Mouse (Mus musculus): Measurements from ENCODE around the gene H2al1b. TPM values are rescaled to one million over a fixed set of nuclear protein-coding genes. Genes with fewer than 3 reads are reported as not detected.
"Not testable (repeated sequence)": the region's sequence is repeated elsewhere in the genome, so short reads cannot be mapped to it uniquely, and the experiment has no call there.

The H2al1b gene
- not detected in 2 replicates for total RNA-seq (2012; rRNA removed)

DNA sequence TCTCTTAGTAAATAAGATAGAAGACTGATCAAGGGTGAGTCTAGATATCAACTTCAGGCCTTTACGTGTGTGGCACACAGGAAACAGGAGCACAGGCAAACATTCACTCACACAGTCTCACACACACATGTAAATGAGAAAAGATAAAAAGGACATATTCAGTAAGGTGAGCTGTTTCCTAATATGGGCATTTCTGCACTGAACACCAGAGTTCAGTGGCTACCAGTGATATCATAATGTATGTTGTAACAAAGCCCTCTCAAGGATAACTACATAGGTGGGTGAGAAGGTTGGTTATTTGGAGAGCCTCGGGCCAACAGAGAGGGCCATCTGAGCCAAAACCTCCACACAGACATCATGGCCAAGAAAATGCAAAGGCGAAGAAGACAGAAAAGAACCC, at the start of gene H2al1b:
Gene H2al1b, plus strand, starts transcription at position 301 of the 400 bp plus-strand sequence.
- H3K4me3 ChIP-seq (ENCODE audit: insufficient read depth in 1 of 2, low read depth in 1 of 2, low read length in 2 of 2, poor library complexity in 1 of 2, severe bottlenecking in 1 of 2); H3K27ac ChIP-seq (ENCODE audit: insufficient read depth, low read depth, low read length, poor library complexity, severe bottlenecking); H3K36me3 ChIP-seq (ENCODE audit: control insufficient read depth, insufficient read depth, low read length, poor library complexity, severe bottlenecking); in situ Hi-C loops (cut with MboI; ENCODE audit: low sequenced_read_pairs in 2 of 2, unreplicated experiment in 2 of 2); H3K9me3 ChIP-seq (ENCODE audit: control insufficient read depth, insufficient read depth, low read depth, low read length); H3K4me1 ChIP-seq (ENCODE audit: control insufficient read depth in 2 of 2, insufficient read depth in 2 of 2, low read length in 2 of 2, poor library complexity in 1 of 2); DNase-seq (ENCODE audit: low read depth, low spot score); H3K9ac ChIP-seq (ENCODE audit: insufficient read depth, low read depth, low read length, poor library complexity, severe bottlenecking): not testable (repeated sequence)

DNA sequence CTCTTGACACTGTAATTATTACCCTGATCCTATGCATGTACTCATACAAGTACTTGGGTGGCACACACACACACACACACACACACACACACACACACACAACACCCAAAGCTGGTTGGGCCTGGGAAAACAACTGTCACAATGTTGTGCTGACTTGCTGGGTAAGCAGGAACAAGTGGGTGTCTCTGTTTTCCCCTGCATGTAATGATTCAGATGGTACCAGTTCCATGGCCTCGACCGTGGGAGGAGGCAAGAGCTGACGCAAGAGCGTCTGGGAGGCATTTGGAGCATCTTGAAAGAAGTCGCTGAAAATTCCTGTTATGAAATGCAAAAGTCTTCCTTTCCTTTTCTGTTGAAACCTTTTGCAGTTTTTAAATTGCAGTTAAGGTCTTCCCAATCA, 48.2 kb upstream of the H2al1b start:
- in situ Hi-C loops (cut with MboI; ENCODE audit: low sequenced_read_pairs in 2 of 2, unreplicated experiment in 2 of 2): no loop called here
- no peaks in the 10 kb centered on the region for H3K36me3 ChIP-seq (ENCODE audit: control insufficient read depth, insufficient read depth, low read length, poor library complexity, severe bottlenecking)
- H3K4me1 ChIP-seq (ENCODE audit: control insufficient read depth in 2 of 2, insufficient read depth in 2 of 2, low read length in 2 of 2, poor library complexity in 1 of 2): no peaks in the 10 kb centered on the region
- no peak overlapping the region for H3K4me3 ChIP-seq (ENCODE audit: insufficient read depth in 1 of 2, low read depth in 1 of 2, low read length in 2 of 2, poor library complexity in 1 of 2, severe bottlenecking in 1 of 2)
- TF ChIP-seq HCFC1 (IDR thresholded peaks at IDR 0.05; ENCODE audit: borderline replicate concordance, insufficient read depth, low read length) (no peak), CHD2 (IDR thresholded peaks at IDR 0.05; ENCODE audit: low read depth, low read length) (no peak), ZNF384 (IDR thresholded peaks at IDR 0.05; ENCODE audit: low read depth, low read length) (no peak), ZC3H11A (IDR thresholded peaks at IDR 0.05; ENCODE audit: borderline replicate concordance, low read depth, low read length) (no peak), MAFK (IDR thresholded peaks at IDR 0.05; ENCODE audit: insufficient read depth, low read depth, low read length) (no peak)
- no peak for DNase-seq (ENCODE audit: low read depth, low spot score)
- no peak overlapping the region for H3K27ac ChIP-seq (ENCODE audit: insufficient read depth, low read depth, low read length, poor library complexity, severe bottlenecking)
- no peak overlapping the region for H3K9ac ChIP-seq (ENCODE audit: insufficient read depth, low read depth, low read length, poor library complexity, severe bottlenecking)
- no peaks in the 10 kb centered on the region for H3K9me3 ChIP-seq (ENCODE audit: control insufficient read depth, insufficient read depth, low read depth, low read length)

- Histone ChIP-seq H3K27ac (ENCODE audit: insufficient read depth, low read depth, low read length, poor library complexity, severe bottlenecking) (no peak overlapping the region), H3K9me3 (ENCODE audit: control insufficient read depth, insufficient read depth, low read depth, low read length) (no peaks in the 10 kb centered on the region), H3K36me3 (ENCODE audit: control insufficient read depth, insufficient read depth, low read length, poor library complexity, severe bottlenecking) (no peaks in the 10 kb centered on the region), H3K4me3 (ENCODE audit: insufficient read depth in 1 of 2, low read depth in 1 of 2, low read length in 2 of 2, poor library complexity in 1 of 2, severe bottlenecking in 1 of 2) (no peak overlapping the region), H3K4me1 (ENCODE audit: control insufficient read depth in 2 of 2, insufficient read depth in 2 of 2, low read length in 2 of 2, poor library complexity in 1 of 2) (no peaks in the 10 kb centered on the region), H3K9ac (ENCODE audit: insufficient read depth, low read depth, low read length, poor library complexity, severe bottlenecking) (no peak overlapping the region)
- no peak for DNase-seq (ENCODE audit: low read depth, low spot score)
- no peak for TF ChIP-seq ZC3H11A (IDR thresholded peaks at IDR 0.05; ENCODE audit: borderline replicate concordance, low read depth, low read length)
- in situ Hi-C loops (cut with MboI; ENCODE audit: low sequenced_read_pairs in 2 of 2, unreplicated experiment in 2 of 2): no loop called here
Observed at GRCm38 (mm10) chrX:11254521-11255207, 47.6 kb upstream of the H2al1b start.

- no peak overlapping the region for H3K27ac ChIP-seq (ENCODE audit: insufficient read depth, low read depth, low read length, poor library complexity, severe bottlenecking)
- no peaks in the 10 kb centered on the region for H3K9me3 ChIP-seq (ENCODE audit: control insufficient read depth, insufficient read depth, low read depth, low read length)
- no peak for TF ChIP-seq MAFK (IDR thresholded peaks at IDR 0.05; ENCODE audit: insufficient read depth, low read depth, low read length)
- TF ChIP-seq HCFC1 (IDR thresholded peaks at IDR 0.05; ENCODE audit: borderline replicate concordance, insufficient read depth, low read length): no peak
- no peak for TF ChIP-seq ZC3H11A (IDR thresholded peaks at IDR 0.05; ENCODE audit: borderline replicate concordance, low read depth, low read length)
- no peak for TF ChIP-seq CHD2 (IDR thresholded peaks at IDR 0.05; ENCODE audit: low read depth, low read length)
- TF ChIP-seq ZNF384 (IDR thresholded peaks at IDR 0.05; ENCODE audit: low read depth, low read length): no peak
- H3K4me3 ChIP-seq (ENCODE audit: insufficient read depth in 1 of 2, low read depth in 1 of 2, low read length in 2 of 2, poor library complexity in 1 of 2, severe bottlenecking in 1 of 2): no peak overlapping the region
- no peaks in the 10 kb centered on the region for H3K36me3 ChIP-seq (ENCODE audit: control insufficient read depth, insufficient read depth, low read length, poor library complexity, severe bottlenecking)
- no peak for DNase-seq (ENCODE audit: low read depth, low spot score)
- no peaks in the 10 kb centered on the region for H3K4me1 ChIP-seq (ENCODE audit: control insufficient read depth in 2 of 2, insufficient read depth in 2 of 2, low read length in 2 of 2, poor library complexity in 1 of 2)
- in situ Hi-C loops (cut with MboI; ENCODE audit: low sequenced_read_pairs in 2 of 2, unreplicated experiment in 2 of 2): no loop called here
- no peak overlapping the region for H3K9ac ChIP-seq (ENCODE audit: insufficient read depth, low read depth, low read length, poor library complexity, severe bottlenecking)
Observed at GRCm38 (mm10) chrX:11255564-11256360, 46.5 kb upstream of the H2al1b start.

DNA sequence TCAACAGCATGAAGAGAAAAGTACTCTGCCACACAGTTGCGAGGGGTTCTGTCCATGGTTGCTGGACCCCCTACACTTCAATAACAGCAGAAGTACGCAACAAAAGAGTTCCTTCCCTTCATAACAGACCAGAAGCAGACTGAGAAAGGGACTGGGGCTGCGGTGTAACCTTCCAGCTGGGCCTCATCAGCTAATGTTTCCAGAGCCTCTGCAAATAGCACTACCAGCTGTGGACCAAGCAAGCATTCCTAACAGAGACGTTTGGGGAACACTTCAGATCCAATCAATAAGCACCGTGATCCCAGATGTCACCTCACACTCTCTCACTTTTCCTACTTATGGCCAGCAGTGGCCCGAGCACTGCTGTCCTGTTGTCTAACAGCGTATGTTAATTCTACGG, 37.3 kb upstream of the H2al1b start:
- no peak for TF ChIP-seq ZNF384 (IDR thresholded peaks at IDR 0.05; ENCODE audit: low read depth, low read length)
- TF ChIP-seq CHD2 (IDR thresholded peaks at IDR 0.05; ENCODE audit: low read depth, low read length): no peak
- TF ChIP-seq MAFK (IDR thresholded peaks at IDR 0.05; ENCODE audit: insufficient read depth, low read depth, low read length): no peak
- no peak for TF ChIP-seq ZC3H11A (IDR thresholded peaks at IDR 0.05; ENCODE audit: borderline replicate concordance, low read depth, low read length)
- no peak for TF ChIP-seq HCFC1 (IDR thresholded peaks at IDR 0.05; ENCODE audit: borderline replicate concordance, insufficient read depth, low read length)
- H3K4me3 ChIP-seq (ENCODE audit: insufficient read depth in 1 of 2, low read depth in 1 of 2, low read length in 2 of 2, poor library complexity in 1 of 2, severe bottlenecking in 1 of 2): no peak overlapping the region
- H3K9me3 ChIP-seq (ENCODE audit: control insufficient read depth, insufficient read depth, low read depth, low read length): no peaks in the 10 kb centered on the region
- H3K4me1 ChIP-seq (ENCODE audit: control insufficient read depth in 2 of 2, insufficient read depth in 2 of 2, low read length in 2 of 2, poor library complexity in 1 of 2): no peaks in the 10 kb centered on the region
- in situ Hi-C loops (cut with MboI; ENCODE audit: low sequenced_read_pairs in 2 of 2, unreplicated experiment in 2 of 2): no loop called here
- DNase-seq (ENCODE audit: low read depth, low spot score): no peak
- no peaks in the 10 kb centered on the region for H3K36me3 ChIP-seq (ENCODE audit: control insufficient read depth, insufficient read depth, low read length, poor library complexity, severe bottlenecking)
- no peak overlapping the region for H3K9ac ChIP-seq (ENCODE audit: insufficient read depth, low read depth, low read length, poor library complexity, severe bottlenecking)
- no peak overlapping the region for H3K27ac ChIP-seq (ENCODE audit: insufficient read depth, low read depth, low read length, poor library complexity, severe bottlenecking)
